Mouse (Mus musculus) macrophage (primary cell): ENCODE measurements around the gene Ptprj. TPM values are rescaled to one million over a fixed set of nuclear protein-coding genes. Genes with fewer than 3 reads are reported as not detected.

Source experiments
- H3K27ac ChIP-seq: fragments of 350-480 bp; formaldehyde crosslinking; 2 replicates; pipeline ENCODE4 v1.9.0; 2021
- H3K36me3 ChIP-seq: fragments of 350-480 bp; formaldehyde crosslinking; 2 replicates; pipeline ENCODE4 v1.9.0; 2021; ENCODE audit errors: inconsistent target
- H3K4me3 ChIP-seq: fragments of 350-480 bp; formaldehyde crosslinking; 2 replicates; pipeline ENCODE4 v1.9.0; 2021; ENCODE audit errors: inconsistent target
- H3K79me2 ChIP-seq: fragments of 350-480 bp; formaldehyde crosslinking; 2 replicates; pipeline ENCODE4 v1.9.0; 2021; ENCODE audit errors: inconsistent target
- WGBS: methylation state at CpG from one replicate; pipeline ENCODE4 v1.1.7; 2026; ENCODE audit warnings: inconsistent platforms; ENCODE audit not compliant: missing documents; 5-methylcytosine and 5-hydroxymethylcytosine counted together
- polyA plus RNA-seq: library from polyadenylated mRNA; stranded (reverse); fragments of 250-400 nt; gene quantifications from 3 replicates; pipeline ENCODE4 v1.2.4, GENCODE M21; 2018; ENCODE audit warnings: inconsistent platforms

The Ptprj gene
- polyA plus RNA-seq, 1 experiment from 2014 or later = 130 TPM

DNA sequence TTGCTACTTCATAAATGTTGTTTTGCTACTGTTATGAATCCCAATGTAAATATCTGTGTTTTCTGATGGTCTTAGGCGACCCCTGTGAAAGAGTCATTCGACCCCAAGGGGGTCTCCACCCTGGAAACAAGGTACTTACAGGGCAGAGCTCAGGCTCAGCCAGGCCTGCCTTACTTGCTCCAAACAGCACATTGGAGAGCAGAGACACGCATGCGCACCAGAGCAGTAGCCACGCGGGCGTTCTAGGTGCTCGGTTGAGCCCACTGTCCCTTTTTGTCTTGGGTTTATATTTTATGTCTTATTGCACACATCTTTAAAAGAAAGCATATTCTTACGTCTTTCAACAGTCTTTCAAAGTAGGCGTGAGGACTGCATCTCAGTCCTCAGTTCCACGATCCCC, 22.1 kb downstream of the Ptprj start:
- H3K36me3 ChIP-seq = no peaks in the 10 kb centered on the region
- peak overlapping the region; percentile 69 for H3K27ac ChIP-seq
- H3K4me3 ChIP-seq = no peak overlapping the region
- H3K79me2 ChIP-seq = peaks cover 100% of the 10 kb centered on the region
- 91% methylated on average over 11 of the region's 11 CpGs for WGBS

DNA sequence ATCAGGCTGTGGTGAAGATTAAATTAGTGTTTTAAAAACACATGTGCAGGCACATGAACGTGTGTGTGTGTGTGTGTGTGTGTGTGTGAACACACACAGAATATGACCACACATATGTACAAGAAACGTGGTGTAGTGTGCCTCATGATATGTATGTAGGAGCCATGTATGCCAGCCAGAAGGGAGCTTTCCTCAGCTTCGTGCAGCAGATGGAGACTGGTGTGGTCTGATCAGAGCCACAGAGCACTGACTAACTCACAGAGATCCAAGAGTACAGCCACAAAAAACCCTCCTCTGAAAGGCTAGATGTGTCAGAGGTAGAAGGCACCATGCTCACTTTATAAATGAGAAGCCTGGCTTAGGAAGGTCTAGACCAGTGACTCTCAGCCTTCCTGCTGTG, 22.5 kb downstream of the Ptprj start:
- Histone ChIP-seq H3K36me3 (no peaks in the 10 kb centered on the region), H3K4me3 (no peak overlapping the region), H3K27ac (peak overlapping the region; percentile 69), H3K79me2 (peaks cover 100% of the 10 kb centered on the region)
- WGBS = 83% methylated on average over 3 of the region's 3 CpGs

DNA sequence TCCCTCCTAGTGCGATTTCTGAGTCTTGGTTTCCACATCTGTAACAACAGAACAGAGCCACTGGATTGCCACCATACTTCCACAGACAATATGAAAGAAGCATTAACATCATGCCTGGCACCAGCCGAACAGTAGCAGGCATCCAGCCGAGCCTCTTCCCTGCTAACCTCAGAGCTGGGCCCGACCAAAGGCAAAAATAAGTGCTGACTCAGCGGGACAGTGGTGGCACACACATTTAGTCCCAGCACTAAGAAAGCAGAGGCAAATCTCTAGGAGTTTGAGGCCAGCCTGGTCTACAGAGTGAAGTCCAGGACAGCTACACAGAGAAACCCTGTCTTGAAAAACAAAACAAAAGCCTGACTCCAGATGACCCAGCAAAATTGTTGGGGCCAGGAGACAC, 24.7 kb downstream of the Ptprj start:
- H3K36me3 ChIP-seq = no peaks in the 10 kb centered on the region
- H3K79me2 ChIP-seq = peaks cover 100% of the 10 kb centered on the region
- no peak overlapping the region for H3K27ac ChIP-seq
- WGBS = 57% methylated on average over 5 of the region's 5 CpGs
- no peak overlapping the region for H3K4me3 ChIP-seq

DNA sequence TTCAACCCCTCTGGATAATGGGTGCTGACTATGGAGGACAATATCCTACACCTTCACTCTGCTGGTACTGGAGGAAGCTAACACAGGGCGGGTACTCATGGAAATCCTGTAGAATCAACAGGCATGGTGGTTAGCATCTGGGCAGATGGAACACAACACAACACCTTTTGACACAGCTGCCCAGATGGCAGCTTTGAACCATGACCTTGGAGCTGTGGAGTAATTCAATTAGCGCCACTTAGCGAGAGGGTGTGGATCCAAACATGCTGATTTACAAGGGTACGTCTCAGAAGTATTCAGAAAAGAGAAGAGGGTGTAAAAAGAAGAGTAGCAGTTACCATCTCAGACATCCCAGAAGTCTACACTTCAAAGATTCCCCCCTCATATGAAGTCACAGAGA, 25.6 kb downstream of the Ptprj start:
- H3K4me3 ChIP-seq = no peak overlapping the region
- peaks cover 100% of the 10 kb centered on the region for H3K79me2 ChIP-seq
- H3K36me3 ChIP-seq = no peaks in the 10 kb centered on the region
- WGBS = 95% methylated on average over 4 of the region's 4 CpGs
- H3K27ac ChIP-seq = no peak overlapping the region

DNA sequence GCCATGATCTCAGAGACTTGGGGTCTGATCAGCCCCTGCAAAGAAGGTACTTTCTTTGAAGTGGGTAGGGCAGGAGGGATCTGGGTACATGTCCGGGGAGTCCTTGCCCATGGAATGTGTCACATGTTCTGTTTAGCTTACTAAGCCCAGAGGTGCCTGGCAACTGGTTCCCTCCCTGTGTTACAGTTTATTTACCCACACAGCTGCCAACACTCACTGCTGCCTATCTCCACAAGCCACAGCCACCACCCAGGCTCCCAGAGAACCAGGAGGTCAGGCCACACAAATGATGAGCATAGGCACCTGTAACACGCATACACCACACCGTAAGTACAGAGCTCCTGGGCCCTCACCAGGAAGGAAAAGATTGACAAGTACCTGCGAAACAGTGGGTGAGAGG, 26.6 kb downstream of the Ptprj start:
- no peak overlapping the region for H3K27ac ChIP-seq
- 79% methylated on average over 3 of the region's 4 CpGs for WGBS
- no peaks in the 10 kb centered on the region for H3K36me3 ChIP-seq
- H3K4me3 ChIP-seq = no peak overlapping the region
- H3K79me2 ChIP-seq = peaks cover 100% of the 10 kb centered on the region

DNA sequence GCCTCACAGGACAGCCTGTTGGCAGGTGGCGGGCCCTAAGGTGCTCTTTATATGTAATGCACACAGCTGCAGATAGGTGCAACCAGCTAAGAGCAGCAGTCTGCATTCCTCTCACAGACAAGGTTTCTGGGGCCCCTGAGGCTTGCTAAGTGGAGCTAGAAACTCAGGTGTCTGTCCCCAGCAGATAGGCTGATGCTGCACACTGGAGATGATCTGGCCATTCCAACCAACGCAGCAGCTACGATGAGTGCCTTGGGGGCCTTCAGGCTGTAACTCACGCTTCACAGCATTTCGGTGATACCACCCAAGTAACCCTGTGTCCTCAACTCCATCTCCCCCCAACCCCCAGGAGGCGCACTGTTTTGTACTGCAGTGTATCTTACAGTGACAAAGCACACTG, 29.8 kb downstream of the Ptprj start:
- no peaks in the 10 kb centered on the region for H3K36me3 ChIP-seq
- 100% methylated on average over 5 of the region's 6 CpGs for WGBS
- H3K4me3 ChIP-seq = no peak overlapping the region
- H3K27ac ChIP-seq = no peak overlapping the region
- H3K79me2 ChIP-seq = peaks cover 100% of the 10 kb centered on the region

DNA sequence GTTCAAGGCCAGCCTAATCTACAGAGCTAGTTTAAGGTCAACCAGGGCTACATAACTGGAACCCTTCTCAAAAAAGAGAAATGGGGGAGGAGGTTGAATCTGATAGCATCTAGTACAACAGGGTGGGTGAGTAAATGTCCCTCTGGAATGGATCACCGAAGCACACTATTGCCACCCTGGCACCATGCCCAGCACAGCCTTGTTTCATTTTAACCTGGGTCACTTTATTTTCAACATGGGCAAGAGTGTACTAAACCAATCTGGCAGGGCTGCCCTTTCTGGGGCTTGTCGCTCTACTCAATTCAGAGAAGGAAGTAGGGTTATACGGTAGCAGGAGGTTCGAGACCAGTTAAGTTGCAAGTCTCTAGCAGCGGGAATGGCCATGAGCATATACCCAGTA, 31.9 kb downstream of the Ptprj start:
- peaks cover 100% of the 10 kb centered on the region for H3K79me2 ChIP-seq
- H3K4me3 ChIP-seq = no peak overlapping the region
- no peak overlapping the region for H3K27ac ChIP-seq
- H3K36me3 ChIP-seq = no peaks in the 10 kb centered on the region
- WGBS = 76% methylated on average over 5 of the region's 5 CpGs

DNA sequence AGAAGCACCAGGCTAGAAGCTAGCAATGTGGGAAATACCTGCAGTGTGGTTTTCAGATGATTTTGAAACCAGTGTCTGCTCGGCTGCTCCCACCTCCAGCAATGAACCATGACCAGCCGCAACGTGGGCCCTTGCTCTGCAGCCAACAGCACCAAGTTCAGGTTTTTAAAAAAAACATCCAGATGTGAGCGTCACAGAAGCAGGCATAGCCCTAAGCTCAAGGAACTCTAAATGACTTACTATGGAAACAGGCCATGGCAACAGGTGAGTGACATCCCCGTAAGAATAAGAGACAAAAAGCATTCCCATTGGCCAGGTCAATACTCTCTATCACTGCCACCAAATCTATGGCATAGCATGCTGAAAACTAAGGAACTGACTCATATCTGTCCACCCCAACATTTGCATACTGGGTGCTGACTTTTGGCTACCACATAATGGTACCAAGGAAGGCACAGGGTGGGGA, 33.3 kb downstream of the Ptprj start:
- H3K36me3 ChIP-seq = no peaks in the 10 kb centered on the region
- H3K4me3 ChIP-seq = no peak overlapping the region
- peaks cover 100% of the 10 kb centered on the region for H3K79me2 ChIP-seq
- no peak overlapping the region for H3K27ac ChIP-seq
- WGBS = 91% methylated on average over 5 of the region's 5 CpGs

DNA sequence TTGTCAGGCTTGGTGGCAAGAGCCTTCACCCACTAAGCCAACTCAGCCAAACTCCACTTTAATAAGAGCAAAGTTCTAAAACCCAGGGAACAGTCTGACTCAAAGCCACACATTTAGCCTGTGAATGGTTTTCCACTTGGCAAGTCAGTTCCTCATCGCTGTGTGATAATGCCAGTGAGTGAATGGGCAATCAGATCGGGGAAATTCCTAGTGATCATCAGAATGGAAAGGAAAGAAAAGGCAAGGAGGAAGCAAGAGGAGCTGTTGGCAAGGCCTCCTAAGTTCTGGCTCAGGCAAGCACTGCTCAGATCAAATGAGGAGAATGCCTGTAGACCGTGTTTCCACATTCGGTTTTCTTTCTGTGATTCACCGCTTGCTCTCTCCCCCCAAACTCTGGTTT, 35.2 kb downstream of the Ptprj start:
- WGBS = 94% methylated on average over 5 of the region's 5 CpGs
- Histone ChIP-seq H3K4me3 (no peak overlapping the region), H3K27ac (no peak overlapping the region), H3K79me2 (peaks cover 100% of the 10 kb centered on the region), H3K36me3 (no peaks in the 10 kb centered on the region)

DNA sequence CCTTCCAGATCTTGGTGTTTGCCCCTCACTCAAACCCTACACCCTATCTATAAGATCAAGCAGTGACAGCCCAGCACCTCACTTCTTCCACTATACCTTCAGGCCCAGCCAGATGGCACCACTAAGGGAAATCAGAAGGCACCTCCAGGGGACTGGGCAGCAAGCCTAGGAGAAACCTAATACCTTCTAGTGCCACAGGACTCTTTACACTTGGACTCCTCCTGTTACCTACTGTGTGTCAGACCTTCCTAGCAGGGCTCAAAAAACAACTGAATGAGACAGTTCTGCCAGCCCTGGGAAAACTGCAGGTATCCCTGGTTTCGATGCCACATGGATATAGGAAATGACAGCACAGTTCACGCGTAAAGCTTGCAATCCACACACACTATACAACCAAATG, 36.5 kb downstream of the Ptprj start:
- H3K4me3 ChIP-seq = no peak overlapping the region
- peaks cover 100% of the 10 kb centered on the region for H3K79me2 ChIP-seq
- WGBS = 100% methylated on average over 3 of the region's 3 CpGs
- no peaks in the 10 kb centered on the region for H3K36me3 ChIP-seq
- H3K27ac ChIP-seq = no peak overlapping the region

DNA sequence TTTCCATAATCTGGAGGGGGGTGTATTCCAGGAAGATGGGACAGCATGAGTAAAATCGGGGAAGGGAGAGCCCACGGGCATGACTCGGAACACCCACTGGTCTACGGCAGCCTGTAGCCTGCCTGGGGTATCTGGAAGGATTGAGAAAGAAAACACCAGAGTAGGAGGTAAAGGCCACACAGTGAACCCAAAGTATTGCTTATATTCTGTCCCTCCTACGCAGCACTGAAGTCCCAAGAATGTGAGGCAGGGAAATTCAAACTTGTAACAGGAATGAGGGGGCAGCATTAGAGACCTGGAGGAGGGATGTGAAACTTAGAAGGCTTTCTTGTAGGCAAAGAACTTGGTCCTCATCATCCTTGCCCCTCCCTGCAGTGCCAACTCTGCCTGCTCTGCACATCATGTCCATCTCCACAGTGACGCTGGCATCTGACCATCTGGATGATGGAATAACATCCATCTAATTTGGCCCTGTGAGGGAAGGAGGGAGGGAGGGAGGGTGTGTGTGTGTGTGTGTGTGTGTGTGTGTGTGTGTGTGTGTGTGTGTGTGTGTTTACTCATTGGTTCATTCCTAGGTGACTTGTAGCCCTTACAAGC, 37.2 kb downstream of the Ptprj start:
- H3K79me2 ChIP-seq = peaks cover 100% of the 10 kb centered on the region
- H3K4me3 ChIP-seq = no peak overlapping the region
- WGBS = 88% methylated on average over 5 of the region's 6 CpGs
- no peaks in the 10 kb centered on the region for H3K36me3 ChIP-seq
- H3K27ac ChIP-seq = no peak overlapping the region

DNA sequence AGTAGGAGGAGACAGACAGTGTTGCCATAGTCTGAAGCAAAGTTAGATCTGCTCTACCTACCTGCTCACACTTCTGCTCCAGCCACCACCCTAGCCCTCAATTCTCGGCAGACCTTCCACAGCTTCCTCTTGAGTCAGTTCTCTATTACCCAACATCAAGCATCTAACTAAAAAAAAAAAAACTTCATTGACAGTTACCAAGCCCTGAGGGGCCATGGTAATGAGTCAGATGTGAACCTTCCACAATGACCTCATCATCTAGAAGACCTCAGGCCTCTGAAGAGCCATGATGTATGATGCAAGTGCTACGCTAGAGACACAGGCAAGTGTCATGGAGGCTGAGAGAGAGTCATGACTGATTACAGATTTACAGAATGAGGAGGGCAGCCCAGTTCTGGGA, 37.8 kb downstream of the Ptprj start:
- Histone ChIP-seq H3K27ac (no peak overlapping the region), H3K4me3 (no peak overlapping the region), H3K36me3 (no peaks in the 10 kb centered on the region), H3K79me2 (peaks cover 100% of the 10 kb centered on the region)
- 0% methylated on average over 2 of the region's 2 CpGs for WGBS

DNA sequence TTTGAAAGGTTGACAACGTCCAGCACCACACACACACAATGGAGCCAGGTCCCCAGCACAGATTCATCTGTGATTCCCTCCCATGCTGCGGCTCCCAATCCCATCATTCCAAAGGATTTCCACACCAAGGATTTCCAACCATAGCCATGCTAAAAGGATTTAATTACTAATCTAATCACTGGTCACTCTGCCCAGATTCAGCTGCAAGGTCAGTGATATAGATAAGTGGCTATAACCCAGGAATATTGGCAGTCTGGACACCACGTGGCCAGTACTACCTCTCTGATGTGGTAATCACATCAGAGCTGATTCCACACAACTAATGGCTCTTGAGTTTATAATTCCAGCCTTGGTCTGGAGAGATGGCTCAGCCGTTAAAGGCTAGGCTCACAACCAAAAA, 41.2 kb downstream of the Ptprj start:
- Histone ChIP-seq H3K36me3 (no peaks in the 10 kb centered on the region; the same call in 1 of the 2 replicates), H3K27ac (no peak overlapping the region), H3K79me2 (peaks cover 100% of the 10 kb centered on the region), H3K4me3 (no peak overlapping the region)
- WGBS = 90% methylated on average over 4 of the region's 4 CpGs

DNA sequence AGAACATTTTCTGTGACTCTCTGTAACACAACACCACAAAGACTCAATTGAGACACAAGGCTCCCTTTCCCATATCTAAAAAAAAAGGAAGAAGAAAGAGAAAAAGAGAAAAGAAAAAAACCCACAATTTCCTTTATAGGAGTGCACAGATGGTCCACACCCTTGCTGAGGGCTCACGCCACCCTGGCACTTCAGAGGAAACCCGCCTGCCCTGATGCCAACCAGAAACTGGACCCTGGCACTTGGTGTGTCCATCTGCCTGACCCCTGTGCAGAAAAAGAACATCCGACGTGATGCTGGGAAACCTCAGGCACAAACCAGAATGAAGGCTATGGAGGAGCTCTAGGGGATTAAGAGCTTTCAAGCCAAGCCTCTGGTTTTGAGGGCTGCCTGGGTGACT, 43.2 kb downstream of the Ptprj start:
- H3K36me3 ChIP-seq = peaks cover 4% of the 10 kb centered on the region; the same call in 1 of the 2 replicates
- peaks cover 100% of the 10 kb centered on the region for H3K79me2 ChIP-seq
- H3K27ac ChIP-seq = no peak overlapping the region
- WGBS = 59% methylated on average over 4 of the region's 4 CpGs
- no peak overlapping the region for H3K4me3 ChIP-seq

DNA sequence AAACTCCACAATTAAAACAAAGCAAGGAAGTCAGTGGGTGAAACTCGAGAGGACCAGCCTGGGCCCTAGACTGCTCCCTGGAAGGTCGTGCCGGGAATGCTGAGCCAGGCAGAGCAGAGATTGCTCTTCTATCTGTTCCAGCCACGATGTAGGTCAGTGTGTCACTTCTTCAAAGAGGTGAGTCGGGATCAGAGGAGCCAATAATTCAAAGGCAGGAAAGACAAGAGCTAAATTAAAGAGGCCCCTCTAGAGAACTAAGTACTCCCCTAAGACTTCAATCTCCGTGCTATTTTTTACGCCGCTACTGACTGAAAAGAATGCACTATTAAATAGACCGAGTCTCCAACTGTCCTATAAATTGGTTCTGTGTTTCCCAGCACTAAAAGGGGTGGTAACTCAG, 43.9 kb downstream of the Ptprj start:
- Histone ChIP-seq H3K4me3 (no peak overlapping the region), H3K27ac (no peak overlapping the region), H3K79me2 (peaks cover 100% of the 10 kb centered on the region), H3K36me3 (peaks cover 4% of the 10 kb centered on the region; the same call in 1 of the 2 replicates)
- WGBS = 94% methylated on average over 9 of the region's 9 CpGs

DNA sequence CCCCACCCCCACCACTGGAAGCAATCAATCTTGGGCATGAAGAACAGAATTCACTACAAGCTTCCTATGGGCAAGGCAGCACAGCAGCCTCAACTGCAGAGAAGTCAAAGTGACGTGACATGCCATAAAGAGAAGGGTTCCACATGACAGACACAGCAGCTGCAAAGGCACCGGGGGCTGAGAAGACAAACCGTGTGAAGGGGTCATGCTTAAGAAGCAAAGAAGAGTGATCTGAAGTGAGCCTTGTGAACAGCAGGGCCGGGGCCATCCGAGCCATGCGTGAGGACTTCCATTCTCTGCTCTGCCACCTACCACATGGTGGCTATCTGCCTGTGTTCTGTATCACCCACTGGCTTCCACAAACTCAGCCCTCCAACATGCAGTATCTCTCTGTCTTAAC, 45.7 kb downstream of the Ptprj start:
- Histone ChIP-seq H3K36me3 (peaks cover 4% of the 10 kb centered on the region; the same call in 1 of the 2 replicates), H3K4me3 (no peak overlapping the region), H3K27ac (no peak overlapping the region), H3K79me2 (peaks cover 100% of the 10 kb centered on the region)
- WGBS = 93% methylated on average over 6 of the region's 6 CpGs
